Mouse (Mus musculus) heart, embryonic 11.5 days (tissue): ENCODE data around the gene Mrps7. TPM values are rescaled to one million over a fixed set of nuclear protein-coding genes. Genes with fewer than 3 reads are reported as not detected.

ENCODE experiments used
- ATAC-seq: fragments of 200-750 bp; cut with Nextera tagmentation; replicated peaks from 2 replicates; pipeline ENCODE4 v1.8.0; 2017; ENCODE audit warnings: moderate library complexity; ENCODE audit not compliant: insufficient number of reproducible peaks, low FRiP score, low TSS enrichment
- H3K27ac ChIP-seq: fragments of 300-500 bp; sonication (generic); 2 replicates; pipeline ENCODE4 v1.5.1; 2014; ENCODE audit warnings: mild to moderate bottlenecking, low read depth, low read length
- H3K27me3 ChIP-seq: fragments of 300-500 bp; sonication (generic); 2 replicates; pipeline ENCODE4 v1.6.1; 2014; ENCODE audit warnings: mild to moderate bottlenecking, low read length, mixed read lengths; ENCODE audit not compliant: control insufficient read depth, insufficient read depth
- H3K36me3 ChIP-seq: fragments of 300-500 bp; sonication (generic); 2 replicates; pipeline ENCODE4 v1.6.1; 2014; ENCODE audit warnings: mild to moderate bottlenecking, low read length, moderate library complexity, mixed read lengths; ENCODE audit not compliant: control insufficient read depth, insufficient read depth
- H3K4me1 ChIP-seq: fragments of 300-500 bp; sonication (generic); 2 replicates; pipeline ENCODE4 v1.6.1; 2014; ENCODE audit warnings: low read length; ENCODE audit not compliant: control insufficient read depth, insufficient read depth
- H3K4me2 ChIP-seq: fragments of 300-500 bp; sonication (generic); 2 replicates; pipeline ENCODE4 v1.6.1; 2014; ENCODE audit warnings: mild to moderate bottlenecking, moderate library complexity
- H3K4me3 ChIP-seq: fragments of 300-500 bp; sonication (generic); 2 replicates; pipeline ENCODE4 v1.5.1; 2014; ENCODE audit warnings: low read depth, low read length
- H3K9ac ChIP-seq: fragments of 300-500 bp; sonication (generic); 2 replicates; pipeline ENCODE4 v1.6.1; 2014; ENCODE audit warnings: mild to moderate bottlenecking, low read depth, low read length, moderate library complexity
- H3K9me3 ChIP-seq: fragments of 300-500 bp; sonication (generic); replicated peaks from 2 replicates; pipeline ENCODE4 v1.6.1; 2016; ENCODE audit warnings: low read length; ENCODE audit not compliant: control insufficient read depth
- WGBS: fragments of 180-500 bp; shearing (Covaris S2); extraction: QIAGEN DNeasy Blood & Tissue Kit; methylation state at CpG from one replicate; pipeline ENCODE4 v1.1.7; 2014; ENCODE audit not compliant: insufficient replicate concordance; 5-methylcytosine and 5-hydroxymethylcytosine counted together
- polyA plus RNA-seq: library from polyadenylated mRNA; unstranded; fragments of >200 nt; fragmentation: Nextera tagmentation; extraction: Ambion mirVana; gene quantifications from 2 replicates; pipeline ENCODE4 v1.2.1, GENCODE M21; 2014

Mrps7 gene
- polyA plus RNA-seq, 1 experiment from 2014 or later = 104 TPM

DNA sequence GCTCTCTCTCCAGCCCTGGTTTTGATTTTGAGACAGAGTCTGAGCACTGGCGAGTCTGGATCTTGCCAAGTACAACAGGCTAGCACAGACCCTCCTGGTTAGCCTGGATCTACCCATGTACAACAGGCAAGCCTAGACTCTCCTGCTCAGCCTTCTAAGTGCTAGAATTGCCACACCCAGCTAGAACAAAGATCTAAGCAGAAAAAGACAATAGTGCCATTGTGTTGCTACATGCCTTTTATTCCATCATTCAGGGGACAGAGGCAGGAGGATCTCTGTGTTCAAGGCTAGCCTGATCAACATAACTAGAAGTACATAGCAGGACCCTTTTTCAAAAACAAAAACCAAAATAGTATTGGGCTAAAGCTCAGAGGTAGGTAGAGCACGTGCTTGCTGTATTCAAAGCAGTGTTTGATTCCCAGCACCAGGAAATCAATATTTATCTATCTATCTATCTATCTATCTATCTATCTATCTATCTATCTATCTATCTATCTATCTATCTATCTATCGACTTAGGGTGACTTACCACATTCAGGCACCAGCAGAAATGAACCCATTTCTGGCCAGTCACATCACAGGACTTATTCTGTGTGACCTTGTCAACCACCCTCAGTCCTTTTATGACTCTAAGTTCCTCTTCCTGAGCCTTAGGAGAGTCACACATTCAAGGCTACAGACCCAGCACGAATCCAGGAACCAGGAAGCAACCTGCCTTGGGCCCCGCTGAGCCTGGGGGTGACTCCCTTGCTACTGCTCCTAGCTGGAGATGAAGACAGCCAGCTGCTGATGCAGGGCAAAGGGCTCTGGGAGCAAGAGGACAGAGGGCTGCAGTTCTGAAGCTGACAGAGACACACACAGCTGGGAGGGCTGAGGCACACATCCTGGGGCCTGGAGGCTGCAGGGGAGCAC lies 35.0 kb downstream of the Mrps7 start:
- Histone ChIP-seq H3K4me1 (peaks cover 5% of the 10 kb centered on the region; the same call in 1 of the 2 replicates), H3K9me3 (no peaks in the 10 kb centered on the region), H3K27me3 (no peaks in the 10 kb centered on the region), H3K9ac (no peak overlapping the region), H3K4me2 (no peak overlapping the region), H3K36me3 (no peaks in the 10 kb centered on the region), H3K27ac (no peak overlapping the region), H3K4me3 (no peak overlapping the region)
- ATAC-seq = no peak
- WGBS = 59% methylated on average over 5 of the region's 5 CpGs

DNA sequence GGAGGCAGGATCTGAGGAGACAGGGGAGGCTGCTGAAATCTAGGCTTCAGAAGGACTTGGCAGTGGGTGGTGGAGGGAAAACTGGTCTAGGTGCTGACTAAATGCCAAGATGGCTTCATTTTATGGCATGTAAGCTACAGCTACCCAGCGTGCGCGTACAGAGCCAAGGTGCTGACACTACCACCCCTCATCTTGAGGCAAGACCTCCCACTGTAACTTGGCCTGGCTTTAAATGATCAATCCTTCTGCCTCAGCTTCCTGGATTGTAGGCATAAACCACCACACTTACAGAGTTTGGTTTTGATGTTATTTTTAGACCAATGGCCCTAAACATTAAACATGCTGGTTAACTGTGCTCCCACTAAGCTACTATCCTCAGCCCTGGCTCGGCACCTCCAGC lies 35.8 kb downstream of the Mrps7 start:
- H3K9ac ChIP-seq = no peak overlapping the region
- H3K4me2 ChIP-seq = no peak overlapping the region
- no peak overlapping the region for H3K4me3 ChIP-seq
- no peaks in the 10 kb centered on the region for H3K27me3 ChIP-seq
- H3K36me3 ChIP-seq = peaks cover 2% of the 10 kb centered on the region; the same call in 1 of the 2 replicates
- H3K27ac ChIP-seq = no peak overlapping the region
- no peak for ATAC-seq
- no peaks in the 10 kb centered on the region for H3K9me3 ChIP-seq
- 68% methylated on average over 4 of the region's 4 CpGs for WGBS
- peaks cover 5% of the 10 kb centered on the region; the same call in 1 of the 2 replicates for H3K4me1 ChIP-seq

DNA sequence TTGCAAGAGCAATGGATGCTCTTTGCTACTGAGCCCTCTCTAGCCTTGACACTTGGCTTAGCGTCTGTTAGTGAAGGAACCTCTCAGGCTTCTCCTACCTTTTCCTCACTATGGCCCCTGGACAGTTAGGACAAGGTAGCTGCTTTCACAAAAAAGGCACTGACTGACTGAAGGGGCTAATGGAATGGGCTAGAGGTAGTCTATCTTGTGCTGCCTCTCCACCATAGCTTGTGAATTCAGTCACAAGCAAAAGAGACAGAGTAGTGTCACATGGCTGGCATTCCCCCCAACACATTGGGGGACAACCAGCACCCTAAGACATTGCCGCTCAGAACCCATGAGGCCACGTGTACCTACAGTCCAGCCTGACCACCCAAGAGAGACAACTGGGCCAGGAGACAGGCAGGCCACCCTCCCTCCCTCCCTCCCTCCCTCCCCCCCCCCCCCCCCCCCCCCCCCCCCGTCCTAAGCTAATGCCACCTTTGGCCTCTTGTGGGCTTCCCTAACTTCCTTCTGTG lies 36.6 kb downstream of the Mrps7 start:
- no peaks in the 10 kb centered on the region for H3K27me3 ChIP-seq
- peaks cover 2% of the 10 kb centered on the region; the same call in 1 of the 2 replicates for H3K36me3 ChIP-seq
- no peak overlapping the region for H3K4me3 ChIP-seq
- H3K27ac ChIP-seq = no peak overlapping the region
- no peak for ATAC-seq
- no peak overlapping the region for H3K4me2 ChIP-seq
- 77% methylated on average over 3 of the region's 4 CpGs for WGBS
- no peaks in the 10 kb centered on the region for H3K9me3 ChIP-seq
- peaks cover 5% of the 10 kb centered on the region; the same call in 1 of the 2 replicates for H3K4me1 ChIP-seq
- no peak overlapping the region for H3K9ac ChIP-seq

DNA sequence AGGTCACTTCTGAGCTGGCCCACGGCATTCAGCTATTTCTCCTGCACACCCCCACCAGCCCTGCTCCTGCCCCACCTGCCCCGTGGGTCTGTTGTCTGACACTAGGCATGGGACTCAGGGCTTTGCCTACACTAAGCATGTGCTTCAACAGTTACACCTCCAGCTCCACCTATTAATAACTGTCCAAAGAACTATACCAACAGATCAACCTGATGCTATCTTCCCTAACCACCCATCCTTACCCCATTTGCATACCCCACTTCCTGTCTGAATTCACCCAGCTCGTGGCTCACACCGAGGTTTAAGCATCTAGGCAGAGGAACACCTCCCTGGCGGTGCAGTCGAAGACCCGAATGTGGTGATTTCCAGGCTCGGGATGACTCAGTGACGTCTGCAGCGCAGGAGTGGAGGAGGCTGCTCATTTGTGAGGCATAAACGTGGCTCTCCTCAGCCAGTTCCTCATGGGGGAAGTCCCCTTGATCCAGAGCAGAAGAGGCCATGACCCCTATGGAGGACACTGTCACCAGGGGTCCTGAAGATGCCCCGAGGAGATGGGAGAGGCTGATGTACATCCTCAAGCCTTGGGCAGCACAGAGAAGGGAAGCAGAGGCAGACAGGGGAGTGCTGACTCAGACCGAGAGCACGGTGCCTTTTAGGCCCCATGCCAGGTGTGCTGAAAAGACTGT lies 37.4 kb downstream of the Mrps7 start:
- Histone ChIP-seq H3K27ac (no peak overlapping the region), H3K36me3 (peaks cover 2% of the 10 kb centered on the region; the same call in 1 of the 2 replicates), H3K27me3 (no peaks in the 10 kb centered on the region), H3K4me3 (no peak overlapping the region), H3K9me3 (no peaks in the 10 kb centered on the region), H3K4me1 (peaks cover 5% of the 10 kb centered on the region; the same call in 1 of the 2 replicates), H3K9ac (no peak overlapping the region), H3K4me2 (no peak overlapping the region)
- ATAC-seq = no peak
- 45% methylated on average over 14 of the region's 14 CpGs for WGBS

DNA sequence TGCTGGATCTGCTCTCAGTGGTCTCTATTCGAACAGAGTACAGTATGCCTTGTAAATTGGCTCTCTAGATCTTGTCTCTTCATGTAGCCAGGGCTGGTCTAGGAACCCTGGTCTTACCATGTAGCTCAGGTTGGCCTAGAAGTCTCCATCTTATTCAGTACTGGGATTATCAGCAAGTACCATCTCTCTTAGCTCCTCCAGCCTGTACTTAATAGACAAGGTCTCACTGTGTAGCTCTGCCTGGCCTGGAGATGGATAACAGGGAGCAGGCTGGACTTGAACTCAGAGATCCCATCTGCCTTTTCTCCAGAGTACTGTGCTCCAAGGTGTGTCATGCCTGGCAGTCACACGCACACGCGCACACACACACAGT lies 37.9 kb downstream of the Mrps7 start:
- H3K4me1 ChIP-seq = peaks cover 5% of the 10 kb centered on the region; the same call in 1 of the 2 replicates
- no peak overlapping the region for H3K27ac ChIP-seq
- no peak for ATAC-seq
- H3K4me3 ChIP-seq = no peak overlapping the region
- H3K9ac ChIP-seq = no peak overlapping the region
- peaks cover 4% of the 10 kb centered on the region for H3K36me3 ChIP-seq
- no peaks in the 10 kb centered on the region for H3K27me3 ChIP-seq
- WGBS = 91% methylated on average over 4 of the region's 4 CpGs
- no peak overlapping the region for H3K4me2 ChIP-seq
- H3K9me3 ChIP-seq = no peaks in the 10 kb centered on the region

DNA sequence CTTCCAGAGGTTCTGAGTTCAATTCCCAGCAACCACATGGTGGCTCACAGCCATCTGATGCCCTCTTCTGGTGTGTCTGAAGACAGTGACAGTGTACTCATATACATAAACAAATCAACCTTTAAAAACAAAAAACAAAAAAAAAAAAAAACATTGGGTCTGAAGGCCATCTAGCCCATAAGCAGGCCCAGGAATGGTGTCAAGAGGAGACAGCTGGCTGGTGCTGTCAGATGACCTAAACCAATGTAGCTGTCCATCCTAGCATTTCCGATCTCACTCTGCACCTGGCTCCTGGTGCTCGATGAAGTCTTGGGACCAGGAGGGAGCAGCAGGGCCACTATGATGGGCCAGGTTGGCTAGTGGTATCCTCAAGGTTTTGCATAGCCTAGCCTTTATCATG lies 39.0 kb downstream of the Mrps7 start:
- Histone ChIP-seq H3K4me3 (no peak overlapping the region), H3K36me3 (peaks cover 6% of the 10 kb centered on the region), H3K9ac (no peak overlapping the region), H3K9me3 (no peaks in the 10 kb centered on the region), H3K27me3 (no peaks in the 10 kb centered on the region), H3K27ac (no peak overlapping the region), H3K4me2 (no peak overlapping the region), H3K4me1 (peaks cover 5% of the 10 kb centered on the region; the same call in 1 of the 2 replicates)
- no peak for ATAC-seq
- 96% methylated on average over 2 of the region's 2 CpGs for WGBS

DNA sequence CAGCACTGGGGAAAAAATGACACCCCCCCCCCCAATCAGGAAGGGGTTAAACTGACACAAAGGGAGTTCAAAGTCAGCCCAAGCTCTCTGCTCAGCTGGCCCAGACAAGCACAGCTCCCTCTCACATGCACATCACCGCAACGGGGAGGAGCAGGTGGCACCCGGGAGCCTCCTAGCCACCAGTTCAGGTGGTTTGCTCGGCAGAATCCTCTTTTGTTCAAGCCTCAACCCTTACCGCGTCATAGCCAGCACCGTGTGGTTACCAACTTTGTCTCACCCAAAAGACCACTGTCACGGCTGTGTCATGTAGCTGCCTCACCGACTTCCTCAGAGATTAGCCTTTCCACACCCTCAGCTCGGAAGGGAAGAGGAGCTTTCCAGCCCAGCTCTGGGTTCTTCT lies 39.5 kb downstream of the Mrps7 start:
- Histone ChIP-seq H3K9me3 (no peaks in the 10 kb centered on the region), H3K9ac (no peak overlapping the region), H3K36me3 (peaks cover 6% of the 10 kb centered on the region), H3K4me2 (no peak overlapping the region), H3K4me1 (peaks cover 5% of the 10 kb centered on the region; the same call in 1 of the 2 replicates), H3K27me3 (no peaks in the 10 kb centered on the region), H3K27ac (no peak overlapping the region), H3K4me3 (no peak overlapping the region)
- WGBS = 65% methylated on average over 10 of the region's 10 CpGs
- no peak for ATAC-seq

DNA sequence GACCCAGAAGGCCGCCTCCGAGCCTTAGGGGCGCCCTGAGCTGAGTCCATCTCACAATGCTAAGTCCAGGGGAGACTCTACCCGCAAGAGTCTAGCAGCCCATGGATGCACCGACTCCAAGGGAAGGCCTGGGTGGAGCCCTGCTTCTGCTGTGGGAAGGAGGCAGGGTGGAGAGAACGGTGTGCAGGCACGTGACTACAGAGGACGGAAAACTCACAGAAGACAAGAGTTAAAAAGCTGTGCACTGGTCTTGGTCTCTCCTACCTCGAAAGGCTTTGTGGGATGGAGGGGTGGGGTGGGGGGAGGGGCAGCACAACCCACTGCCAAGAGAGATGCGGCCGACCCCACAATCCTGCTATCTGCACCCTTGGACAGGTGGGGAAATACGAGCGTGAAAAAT lies 40.6 kb downstream of the Mrps7 start:
- 91% methylated on average over 13 of the region's 13 CpGs for WGBS
- Histone ChIP-seq H3K27me3 (no peaks in the 10 kb centered on the region), H3K36me3 (peaks cover 9% of the 10 kb centered on the region), H3K4me3 (no peak overlapping the region), H3K4me1 (peaks cover under 1% of the 10 kb centered on the region; the same call in 1 of the 2 replicates), H3K9me3 (no peaks in the 10 kb centered on the region), H3K4me2 (no peak overlapping the region), H3K9ac (no peak overlapping the region), H3K27ac (no peak overlapping the region)
- ATAC-seq = no peak
